Comparison of ENCODE assay signal across 16 mouse cellular contexts in genomic region chr17:7182187-7182586, GRCm38 (mm10).
"Had no signal": no experiment of that assay in that cellular context is flagged by ENCODE, and none has a peak within 500 bp of the region (broad histone marks: within the 10 kb centered on the region; RNA-seq: fewer than 3 reads in every experiment).

No protein-coding gene starts in this region.

- H3K9ac ChIP-seq: limb, embryonic 15.5 days; liver, embryonic 12.5 days; lung, embryonic 14.5 days; midbrain, embryonic 13.5 days; neural tube, embryonic 13.5 days had no signal

- H3K4me2 ChIP-seq: limb, embryonic 15.5 days; liver, embryonic 12.5 days; lung, embryonic 14.5 days; midbrain, embryonic 13.5 days; neural tube, embryonic 13.5 days had no signal

- H3K9me3 ChIP-seq: limb, embryonic 15.5 days; liver, embryonic 12.5 days; midbrain, embryonic 13.5 days; neural tube, embryonic 13.5 days had no signal

- H3K27ac ChIP-seq: kidney, postnatal 0 days; limb, embryonic 15.5 days; liver, embryonic 12.5 days; midbrain, embryonic 13.5 days; neural tube, embryonic 13.5 days had no signal

- H3K36me3 ChIP-seq: limb, embryonic 15.5 days; liver, embryonic 12.5 days; neural tube, embryonic 13.5 days had no signal

- ATAC-seq: liver, embryonic 12.5 days; midbrain, embryonic 13.5 days had no signal

- DNase-seq: kidney, postnatal 36 days; layer of hippocampus, adult 9-11 months; layer of hippocampus, postnatal 36 days; lung, embryonic 14.5 days; lung, postnatal 10 days; lung, postnatal 4 days; retina, postnatal 1 day; right cerebral cortex, postnatal 4 days; spleen, adult 18-20 months; thymus, adult 2 months; thymus, postnatal 25 days had no signal

- H3K4me3 ChIP-seq: limb, embryonic 15.5 days; liver, embryonic 12.5 days; midbrain, embryonic 13.5 days; neural tube, embryonic 13.5 days had no signal

- H3K27me3 ChIP-seq: limb, embryonic 15.5 days; liver, embryonic 12.5 days; midbrain, embryonic 13.5 days; neural tube, embryonic 13.5 days had no signal
